Mouse (Mus musculus) thymus, postnatal 10 days (tissue): ENCODE results near the gene Cabcoco1.

Source experiments
- DNase-seq, 2 experiments: peaks; one replicate each; pipeline ENCODE4 v3.0.0; 2021; ENCODE audit warnings: low spot score in 2 of 2

Gene Cabcoco1

DNA sequence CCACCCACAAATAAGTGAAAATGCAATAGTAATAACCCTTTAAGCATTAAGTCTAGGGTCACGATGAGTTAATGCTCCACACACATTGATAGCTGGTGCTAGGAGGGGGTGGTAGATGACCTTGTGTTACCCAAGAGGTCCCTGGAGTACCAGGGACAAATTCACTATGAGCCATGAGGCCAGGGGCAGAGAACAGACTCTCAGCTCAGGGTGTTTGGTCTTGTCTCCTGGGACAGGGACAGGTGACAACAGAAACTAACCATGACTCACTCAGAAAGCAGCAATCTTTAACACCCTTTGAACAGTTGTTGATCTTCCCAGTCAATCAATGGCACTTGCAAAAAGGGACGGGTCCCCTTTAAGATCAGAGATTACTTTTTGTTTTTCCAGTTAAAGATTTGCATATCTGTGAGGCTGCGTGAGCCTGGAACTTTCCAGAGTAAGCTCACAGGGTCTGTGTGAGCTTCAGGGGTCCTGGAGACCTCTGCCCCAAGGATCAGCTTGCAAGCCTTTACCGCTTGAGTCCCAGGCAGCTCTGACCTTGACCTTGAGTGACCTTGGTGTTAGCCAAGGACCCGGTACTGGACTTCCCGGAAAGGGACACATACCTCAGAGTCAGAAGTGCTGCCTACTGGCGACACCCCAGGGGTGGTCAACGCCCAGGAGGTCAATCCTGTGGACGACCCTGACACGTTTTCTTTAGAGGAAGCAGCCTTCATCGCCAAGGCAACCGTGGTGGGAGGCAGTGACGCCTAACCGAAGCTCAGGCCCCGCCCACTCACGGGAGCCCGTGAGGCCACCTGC is at the start of gene Cabcoco1:
Gene Cabcoco1, minus strand, starts transcription at position 758 of the 804 bp plus-strand sequence.
- peak; percentile 70 to 78 for DNase-seq

GRCm38 (mm10) chr10:68589530-68590252 is 48.0 kb upstream of the Cabcoco1 start:
- no peak for DNase-seq

GRCm38 (mm10) chr10:68587416-68588040 is 45.8 kb upstream of the Cabcoco1 start:
- DNase-seq = no peak

DNA sequence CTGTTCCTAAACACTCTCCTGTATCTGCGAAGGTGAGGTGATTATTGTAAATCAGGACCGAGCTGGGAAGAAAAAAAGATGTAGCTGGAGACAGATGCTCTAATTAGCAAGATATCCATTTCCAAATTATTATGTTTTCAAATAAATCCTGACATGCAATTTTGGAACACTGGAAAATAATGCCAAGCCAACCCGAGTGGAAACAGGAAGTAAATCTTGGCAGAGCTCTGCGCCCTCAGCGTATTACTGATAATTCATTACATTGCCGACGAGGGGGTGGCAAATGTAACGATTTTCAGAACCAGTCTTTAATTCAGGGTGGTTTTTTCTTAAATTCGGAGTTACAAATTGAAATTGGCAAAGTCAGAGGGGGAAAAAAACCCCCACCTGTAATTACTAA is 35.6 kb upstream of the Cabcoco1 start:
- no peak for DNase-seq

DNA sequence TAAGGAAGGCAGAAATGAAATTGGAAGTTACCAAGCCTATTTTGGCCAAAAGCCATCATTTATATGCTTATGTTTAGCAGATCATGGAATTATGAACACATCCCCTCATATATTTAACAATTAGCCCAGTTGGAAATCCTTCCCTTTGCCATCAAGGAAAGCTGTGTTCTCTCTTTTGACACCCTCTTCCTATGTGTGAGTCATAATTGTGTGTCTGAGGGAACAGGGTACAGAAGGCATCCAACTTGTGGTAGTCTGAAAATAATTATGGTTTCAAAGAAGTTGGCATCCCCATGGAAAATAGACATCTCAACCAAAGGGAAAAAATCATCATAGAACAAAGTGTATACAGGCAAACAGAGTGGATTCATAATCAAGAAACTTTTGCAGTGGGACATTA is 26.5 kb upstream of the Cabcoco1 start:
- DNase-seq = no peak

GRCm38 (mm10) chr10:68562344-68562743 is 20.6 kb upstream of the Cabcoco1 start:
- DNase-seq = no peak

DNA sequence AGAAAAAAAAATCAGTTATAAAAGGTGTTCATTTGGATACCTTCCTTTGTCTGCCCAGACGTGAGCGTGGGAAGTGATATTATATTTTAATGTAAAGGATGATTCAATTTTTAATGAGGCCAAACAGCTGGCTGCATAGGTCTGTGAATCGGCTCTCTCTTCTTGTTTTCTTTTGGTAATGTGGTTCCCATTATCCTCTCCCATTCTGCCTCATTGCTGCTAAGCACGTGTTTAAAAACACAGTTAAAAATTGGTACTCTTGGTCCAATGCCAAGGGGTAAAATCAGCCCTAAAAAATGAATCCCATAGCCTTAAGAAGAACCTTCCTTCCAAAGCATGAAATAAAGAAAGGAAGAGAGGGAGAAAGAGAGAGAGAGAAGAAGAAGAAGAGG is 17.1 kb upstream of the Cabcoco1 start:
- no peak for DNase-seq

GRCm38 (mm10) chr10:68558105-68558827 is 16.6 kb upstream of the Cabcoco1 start:
- DNase-seq = no peak

GRCm38 (mm10) chr10:68553677-68554076 is 12.0 kb upstream of the Cabcoco1 start:
- no peak for DNase-seq

DNA sequence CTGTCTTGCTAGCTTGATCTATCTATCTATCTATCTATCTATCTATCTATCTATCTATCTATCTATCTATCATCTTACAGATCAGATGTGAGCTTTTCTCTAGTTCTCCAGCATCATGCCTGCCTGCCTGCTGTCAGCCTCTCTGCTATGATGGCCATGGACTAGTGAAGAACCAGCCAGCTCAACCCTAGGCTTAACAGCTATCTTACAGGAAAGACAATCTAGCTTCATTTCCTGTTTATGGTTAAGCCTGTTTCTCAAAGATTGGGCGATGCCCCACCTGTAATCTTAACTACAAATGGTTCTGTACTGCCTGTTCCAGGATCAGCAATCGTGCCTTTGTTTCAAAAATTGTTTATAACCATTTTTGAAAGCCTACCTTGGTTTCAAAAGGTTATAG is 10.9 kb upstream of the Cabcoco1 start:
- no peak for DNase-seq

DNA sequence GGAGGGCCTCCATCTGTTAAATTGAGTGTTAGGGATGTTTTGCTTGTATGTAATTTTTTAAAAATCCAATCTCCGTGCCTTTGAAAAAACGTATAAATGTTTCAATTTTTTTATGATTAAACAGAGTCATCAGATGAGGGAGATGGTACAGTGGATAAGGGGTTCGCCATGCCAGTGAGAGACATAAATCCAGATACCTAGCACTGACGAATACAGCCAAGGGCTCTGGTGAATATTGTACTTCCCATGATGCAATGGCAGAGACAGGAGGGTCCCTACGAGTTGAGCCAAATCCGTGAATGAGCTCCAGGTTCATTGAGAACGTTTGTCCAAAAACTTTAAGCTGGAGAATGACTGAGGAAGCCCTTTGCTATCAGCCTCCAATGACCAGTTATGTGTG is 9.6 kb upstream of the Cabcoco1 start:
- DNase-seq = no peak

GRCm38 (mm10) chr10:68550668-68551267 is 9.1 kb upstream of the Cabcoco1 start:
- no peak for DNase-seq

DNA sequence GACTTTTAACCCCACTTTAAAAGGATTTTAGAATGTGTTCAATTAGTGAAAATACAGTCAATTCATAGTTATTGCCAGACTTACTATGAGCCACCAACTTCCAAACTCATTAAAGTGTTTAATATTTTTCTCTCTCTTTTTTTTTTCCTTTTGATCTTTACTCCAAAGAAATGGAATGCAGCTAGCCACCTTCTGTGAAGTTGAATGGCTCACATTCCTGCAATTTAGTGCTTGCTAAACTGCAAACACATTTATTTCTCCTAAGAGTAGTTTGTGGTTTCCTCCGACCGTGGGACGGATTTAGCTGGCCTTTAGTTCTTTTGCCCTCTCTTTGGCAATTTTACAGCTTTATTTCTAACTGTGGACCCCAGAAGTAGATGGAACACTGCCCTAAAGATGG is 1.4 kb upstream of the Cabcoco1 start:
- DNase-seq = no peak

- no peak for DNase-seq
Measured at GRCm38 (mm10) chr10:68541943-68542420, 286 bp upstream of the Cabcoco1 start.

- DNase-seq = no peak
Measured at GRCm38 (mm10) chr10:68540612-68541011, 1.1 kb downstream of the Cabcoco1 start.

- no peak for DNase-seq
Measured at GRCm38 (mm10) chr10:68537261-68537950, 4.3 kb downstream of the Cabcoco1 start.

- DNase-seq = no peak
Measured at GRCm38 (mm10) chr10:68529364-68530049, 12.2 kb downstream of the Cabcoco1 start.

DNA sequence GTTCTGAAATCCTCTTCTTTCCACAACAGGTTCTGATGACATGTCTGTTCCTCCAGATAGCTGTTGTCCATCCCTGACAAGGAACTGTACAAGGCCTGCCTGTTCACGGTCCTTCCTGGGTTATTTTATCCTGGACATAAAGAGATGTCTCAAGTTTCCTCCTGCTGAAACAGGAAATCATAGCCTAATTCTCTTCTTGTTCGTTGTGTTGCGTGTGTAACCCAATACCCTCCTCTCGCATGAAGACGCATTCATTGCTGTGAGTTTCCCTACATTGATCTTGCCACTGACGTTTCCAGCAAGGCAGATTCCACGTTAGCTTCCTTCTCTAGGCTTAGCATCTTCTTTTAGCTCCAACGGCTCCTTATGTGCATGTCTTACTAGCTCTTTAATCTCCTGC is 12.7 kb downstream of the Cabcoco1 start:
- no peak for DNase-seq

DNA sequence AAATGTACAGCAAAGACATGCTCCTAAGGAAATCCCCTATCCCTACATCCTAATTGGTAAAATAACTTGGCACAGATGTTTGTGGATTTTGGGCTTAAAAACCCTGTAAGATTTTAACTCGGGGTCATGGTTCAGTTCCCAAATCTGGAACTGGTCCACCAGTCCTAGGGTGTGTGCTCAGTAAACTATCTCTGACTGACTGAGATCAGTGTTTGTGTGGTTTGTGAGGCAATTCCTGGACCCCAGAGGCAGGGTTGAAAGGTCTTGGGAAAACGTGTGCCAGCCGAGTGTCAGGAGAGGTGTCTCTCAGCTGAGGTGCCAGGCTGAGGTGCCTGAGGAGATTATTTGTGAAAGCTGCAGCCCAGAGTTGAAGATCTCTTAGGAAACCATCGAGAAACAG is 19.6 kb downstream of the Cabcoco1 start:
- no peak for DNase-seq

DNA sequence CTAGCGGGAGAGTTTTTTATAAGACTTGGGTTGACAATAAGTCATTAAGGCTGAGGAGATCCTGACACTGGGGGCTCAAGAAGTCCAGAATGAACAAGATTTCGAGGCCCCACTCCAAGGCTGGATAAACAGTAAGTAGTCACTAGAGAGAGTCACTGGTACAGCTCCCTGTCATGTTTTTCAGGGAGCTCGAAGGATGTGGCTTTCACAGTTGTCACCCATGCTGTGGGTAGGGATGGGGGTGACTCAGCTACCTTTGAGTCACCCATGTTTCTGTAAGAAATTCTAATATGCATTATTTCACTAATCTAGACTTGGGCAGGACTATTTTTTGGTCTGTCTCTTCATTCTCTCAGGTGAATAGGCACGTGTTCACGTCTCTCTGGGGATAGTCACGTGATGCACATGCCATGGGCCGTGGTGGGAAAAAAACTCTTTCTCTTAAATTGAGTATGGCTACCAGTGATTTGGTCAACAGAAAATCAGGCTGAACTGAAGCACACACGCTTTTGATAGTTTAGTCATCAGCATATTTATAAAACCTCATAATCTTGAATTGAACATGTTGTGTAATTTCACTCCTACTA is 29.2 kb downstream of the Cabcoco1 start:
- DNase-seq = no peak
